Mouse (Mus musculus) E14TG2a.4 (cell line): ENCODE results near the gene Ikzf3.

Experiments
- CTCF ChIP-seq: conservative IDR thresholded peaks from 2 replicates; pipeline ENCODE4 v1.5.1; 2014; ENCODE audit warnings: low read length
- NANOG ChIP-seq: IDR thresholded peaks from 2 replicates; pipeline ENCODE4 v1.6.1; 2014; ENCODE audit warnings: borderline replicate concordance, low read length, mixed read lengths

DNA sequence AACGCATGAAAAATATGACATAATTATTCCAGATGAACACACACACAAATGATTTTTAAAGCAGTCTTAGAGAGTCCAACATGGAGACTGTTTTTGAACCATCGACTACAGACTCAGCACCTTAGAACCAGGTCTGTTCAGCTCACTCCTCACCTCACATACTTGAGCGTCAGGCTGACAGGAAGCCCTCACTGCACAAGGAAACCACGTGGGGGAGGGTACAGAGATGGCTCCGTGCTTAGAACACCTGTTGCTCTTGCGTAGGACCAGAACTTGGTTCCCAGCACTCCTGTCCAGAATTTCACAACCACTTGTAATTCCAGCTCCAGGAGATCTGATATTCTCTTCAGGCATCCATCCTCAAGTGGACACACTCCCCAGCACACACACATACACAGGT is 49.2 kb upstream of the Ikzf3 start:
- TF ChIP-seq CTCF (no peak), NANOG (no peak)
